Mouse (Mus musculus) CH12.LX (cell line): ENCODE measurements around the gene Hspa1l. TPM values are rescaled to one million over a fixed set of nuclear protein-coding genes. Genes with fewer than 3 reads are reported as not detected.
A peak's percentile ranks its signal among the peaks of the same experiment; 100 is the strongest.

ENCODE experiments used
- DNase-seq: peaks from one replicate; pipeline ENCODE4 v3.0.0-alpha.2; 2013; ENCODE audit errors: extremely low read depth
- H3K27ac ChIP-seq: 2 replicates; pipeline ENCODE4 v1.5.1; 2012; ENCODE audit warnings: low read depth, mild to moderate bottlenecking, control low read depth, moderate library complexity; ENCODE audit not compliant: insufficient read depth
- H3K27me3 ChIP-seq: replicated peaks from 2 replicates; pipeline ENCODE3; 2012; ENCODE audit warnings: inconsistent platforms
- H3K36me3 ChIP-seq, 2 experiments: replicated peaks in 1 of 2; 2 replicates each; pipeline versions ENCODE3 to v1.6.1; 2012; ENCODE audit warnings: inconsistent platforms in 1 of 2, low read length in 1 of 2, mild to moderate bottlenecking in 1 of 2, mixed read lengths in 1 of 2, moderate library complexity in 1 of 2; ENCODE audit not compliant: control insufficient read depth in 1 of 2, insufficient read depth in 1 of 2
- H3K4me1 ChIP-seq, 2 experiments: 2 replicates each; pipeline ENCODE4 v1.6.1; 2012; ENCODE audit warnings: inconsistent platforms in 1 of 2, moderate library complexity in 1 of 2; ENCODE audit not compliant: insufficient read depth in 2 of 2, control insufficient read depth in 1 of 2
- H3K4me2 ChIP-seq: 2 replicates; pipeline ENCODE4 v1.6.1; 2012; ENCODE audit warnings: low read depth, mild to moderate bottlenecking, control low read depth; ENCODE audit not compliant: poor library complexity, insufficient read depth, severe bottlenecking
- H3K4me3 ChIP-seq, 3 experiments: fragments of 150-350 bp in 1 of 3; sonication (generic) in 1 of 3; replicated peaks in 1 of 3; 2 replicates each; pipeline versions ENCODE3 to v1.5.1; 2011 to 2012; ENCODE audit warnings: low read depth in 2 of 3, low read length in 2 of 3, mild to moderate bottlenecking in 2 of 3, moderate library complexity in 2 of 3, control low read depth in 1 of 3, improper control_type of control experiment in 1 of 3, inconsistent platforms in 1 of 3, mixed read lengths in 1 of 3; ENCODE audit not compliant: poor library complexity in 1 of 3
- H3K79me2 ChIP-seq: replicated peaks from 2 replicates; pipeline ENCODE4 v1.6.1; 2012; ENCODE audit warnings: mild to moderate bottlenecking, moderate library complexity; ENCODE audit not compliant: control insufficient read depth, poor library complexity, insufficient read depth, severe bottlenecking; ENCODE audit errors: extremely low read depth
- H3K9ac ChIP-seq: 2 replicates; pipeline ENCODE4 v1.6.1; 2012; ENCODE audit warnings: low read depth, mild to moderate bottlenecking, control low read depth, moderate library complexity; ENCODE audit not compliant: insufficient read depth
- H3K9me3 ChIP-seq: replicated peaks from 2 replicates; pipeline ENCODE3; 2012; ENCODE audit warnings: low read length, inconsistent platforms, mixed read lengths
- BHLHE40 ChIP-seq: IDR thresholded peaks from 2 replicates; pipeline ENCODE4 v1.6.1; 2011; ENCODE audit warnings: mild to moderate bottlenecking, low read depth, low read length, improper control_type of control experiment
- CTCF ChIP-seq, 2 experiments: IDR thresholded peaks in 1 of 2; conservative IDR thresholded peaks in 1 of 2; 2 replicates each; pipeline ENCODE4 v1.5.1; 2011 to 2012; ENCODE audit warnings: low read depth in 2 of 2, low read length in 2 of 2, improper control_type of control experiment in 1 of 2, inconsistent platforms in 1 of 2, mild to moderate bottlenecking in 1 of 2, moderate library complexity in 1 of 2
- E2F4 ChIP-seq: IDR thresholded peaks from 2 replicates; pipeline ENCODE4 v1.6.1; 2011; ENCODE audit warnings: low read depth, low read length, improper control_type of control experiment; ENCODE audit not compliant: insufficient replicate concordance
- EP300 ChIP-seq: IDR thresholded peaks from 2 replicates; pipeline ENCODE4 v1.6.1; 2011; ENCODE audit warnings: low read length, improper control_type of control experiment
- ETS1 ChIP-seq: conservative IDR thresholded peaks from 2 replicates; pipeline ENCODE4 v1.6.1; 2012; ENCODE audit warnings: low read depth, mild to moderate bottlenecking, inconsistent platforms, low read length, improper control_type of control experiment, moderate library complexity
- JUN ChIP-seq: IDR thresholded peaks from 2 replicates; pipeline ENCODE4 v1.6.1; 2011; ENCODE audit warnings: low read depth, mild to moderate bottlenecking, low read length, improper control_type of control experiment, moderate library complexity; ENCODE audit not compliant: insufficient read depth
- JUND ChIP-seq: conservative IDR thresholded peaks from 2 replicates; pipeline ENCODE4 v1.6.1; 2011; ENCODE audit warnings: low read depth, low read length, improper control_type of control experiment
- KAT2A ChIP-seq: IDR thresholded peaks from 2 replicates; pipeline ENCODE4 v1.6.1; 2012; ENCODE audit warnings: low read length, improper control_type of control experiment, inconsistent platforms; ENCODE audit not compliant: insufficient replicate concordance
- MAFK ChIP-seq: IDR thresholded peaks from 2 replicates; pipeline ENCODE4 v1.6.1; 2011; ENCODE audit warnings: low read length, improper control_type of control experiment; ENCODE audit not compliant: insufficient replicate concordance
- MAX ChIP-seq: IDR thresholded peaks from 2 replicates; pipeline ENCODE4 v1.6.1; 2011; ENCODE audit warnings: low read length, improper control_type of control experiment
- MEF2A ChIP-seq: IDR thresholded peaks from 2 replicates; pipeline ENCODE4 v1.6.1; 2014; ENCODE audit warnings: low read depth, mild to moderate bottlenecking, inconsistent platforms, low read length, improper control_type of control experiment, borderline replicate concordance
- MXI1 ChIP-seq: IDR thresholded peaks from 2 replicates; pipeline ENCODE4 v1.6.1; 2011; ENCODE audit warnings: mild to moderate bottlenecking, low read depth, low read length, improper control_type of control experiment
- NELFE ChIP-seq: IDR thresholded peaks from 2 replicates; pipeline ENCODE4 v1.6.1; 2011; ENCODE audit warnings: low read depth, low read length, improper control_type of control experiment
- POLR2AphosphoS2 ChIP-seq: IDR thresholded peaks from 2 replicates; pipeline ENCODE4 v1.6.1; 2011; ENCODE audit warnings: low read depth, low read length, improper control_type of control experiment
- SMC3 ChIP-seq: IDR thresholded peaks from 2 replicates; pipeline ENCODE4 v1.6.1; 2011; ENCODE audit warnings: low read depth, low read length, improper control_type of control experiment
- TCF12 ChIP-seq: IDR thresholded peaks from 2 replicates; pipeline ENCODE4 v1.6.1; 2014; ENCODE audit warnings: low read depth, mild to moderate bottlenecking, inconsistent platforms, low read length, improper control_type of control experiment
- UBTF ChIP-seq: IDR thresholded peaks from 2 replicates; pipeline ENCODE4 v1.6.1; 2012; ENCODE audit warnings: low read depth, mild to moderate bottlenecking, inconsistent platforms, low read length, improper control_type of control experiment, moderate library complexity
- ZC3H11A ChIP-seq: IDR thresholded peaks from 2 replicates; pipeline ENCODE4 v1.6.1; 2012; ENCODE audit warnings: low read depth, mild to moderate bottlenecking, inconsistent platforms, low read length, improper control_type of control experiment
- ZNF384 ChIP-seq: IDR thresholded peaks from 2 replicates; pipeline ENCODE4 v1.6.1; 2012; ENCODE audit warnings: low read depth, low read length, improper control_type of control experiment, inconsistent platforms
- dilution Hi-C: fragments of 300-500 bp; cut with MboI; formaldehyde crosslinking; loops from 2 replicates; pipeline ENCODE4 v1.14.3; 2020; ENCODE audit warnings: low sequenced_read_pairs; ENCODE audit not compliant: extremely low pct_unique_long_range_greater_than_20kb, extremely low pct_ligation_motif_present
- in situ Hi-C: fragments of 300-500 bp; cut with MboI; formaldehyde crosslinking; loops from 3 replicates; pipeline ENCODE4 v1.14.3; 2019; ENCODE audit warnings: low sequenced_read_pairs, low pct_ligation_motif_present, low pct_unique_long_range_greater_than_20kb, mixed read lengths
- polyA plus RNA-seq: library from polyadenylated mRNA; unstranded; fragments of >175 nt; gene quantifications from 2 replicates; pipeline ENCODE4 v1.2.1, GENCODE M21; 2012; ENCODE audit warnings: low read depth; ENCODE audit not compliant: insufficient read length
- total RNA-seq, 2 experiments: library from RNA; depleted of rRNA; stranded (reverse); fragments of 300-350 nt in 1 of 2; fragments of >200 nt in 1 of 2; gene quantifications; 2 replicates each; pipeline ENCODE4 v1.2.3; 2012 to 2014

The Hspa1l gene
- total and polyA plus RNA-seq, 3 experiments, result 0.30 to 1.4 TPM; not detected in 1

DNA sequence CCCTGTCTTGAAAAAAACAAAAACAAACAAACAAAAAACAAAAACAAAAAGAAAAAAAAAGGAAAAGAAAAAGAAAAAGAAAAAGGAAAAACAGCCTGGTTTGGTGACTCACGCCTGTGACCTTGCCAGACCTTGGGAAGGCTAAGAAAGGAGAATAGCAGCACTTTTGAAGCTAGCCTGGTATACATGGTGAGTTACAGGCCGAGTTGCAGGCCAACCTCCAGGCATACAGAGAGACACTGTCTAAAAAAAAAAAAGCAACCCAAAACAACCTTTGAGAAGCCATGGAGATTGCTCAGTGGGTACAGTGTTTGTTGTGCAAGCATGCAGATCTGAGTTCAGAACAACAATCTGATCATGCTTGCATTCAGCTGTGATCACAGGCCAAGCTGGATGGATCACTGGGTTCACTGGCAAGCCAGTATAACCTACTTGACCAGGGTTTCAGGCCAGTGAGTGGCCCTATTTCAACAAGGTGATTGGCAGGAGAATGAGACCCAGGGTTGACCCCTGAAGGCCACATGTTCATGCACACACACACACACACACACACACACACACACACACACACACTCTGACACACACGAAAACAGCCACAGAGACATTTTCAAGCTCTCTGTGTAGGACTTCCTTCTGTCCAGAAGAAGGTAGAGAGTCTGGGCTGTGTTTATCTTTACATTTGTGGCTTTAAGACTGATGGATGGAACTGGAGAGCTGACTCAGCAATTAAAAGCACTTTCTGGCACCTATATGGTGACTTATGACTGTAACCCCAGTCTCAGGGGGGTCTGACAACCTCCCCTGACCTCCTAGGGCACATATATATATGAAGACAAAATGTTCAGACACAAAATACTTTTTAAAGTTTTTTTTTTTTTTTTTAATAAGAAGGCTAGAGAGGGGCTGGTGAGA is 3.3 kb downstream of the Hspa1l start:
- peak; percentile 75; the same call in 1 of the 2 replicates for TF ChIP-seq MAFK
- TF ChIP-seq UBTF, result no peak
- Histone ChIP-seq H3K27me3 (no peaks in the 10 kb centered on the region), H3K36me3 (peaks cover 2 to 22% of the 10 kb centered on the region in 2 experiments), H3K27ac (no peak overlapping the region), H3K4me1 (peaks cover 0 to 9% of the 10 kb centered on the region in 2 experiments; a peak in 2 of 4 replicates), H3K9me3 (peaks cover 2% of the 10 kb centered on the region), H3K4me2 (no peak overlapping the region), H3K4me3 (no peak overlapping the region), H3K79me2 (no peaks in the 10 kb centered on the region; the same call in 1 of the 2 replicates), H3K9ac (no peak overlapping the region)
- in situ Hi-C loops (no loop called here), dilution Hi-C loops (no loop called here)
- DNase-seq, result no peak

DNA sequence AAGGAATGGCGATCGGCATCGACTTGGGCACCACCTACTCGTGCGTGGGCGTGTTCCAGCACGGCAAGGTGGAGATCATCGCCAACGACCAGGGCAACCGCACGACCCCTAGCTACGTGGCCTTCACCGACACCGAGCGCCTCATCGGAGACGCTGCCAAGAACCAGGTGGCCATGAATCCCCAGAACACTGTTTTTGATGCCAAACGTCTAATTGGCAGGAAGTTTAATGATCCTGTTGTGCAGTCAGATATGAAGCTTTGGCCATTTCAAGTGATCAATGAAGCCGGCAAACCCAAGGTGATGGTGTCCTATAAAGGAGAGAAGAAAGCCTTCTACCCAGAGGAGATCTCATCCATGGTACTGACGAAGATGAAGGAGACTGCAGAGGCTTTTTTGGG is 4.5 kb downstream of the Hspa1l start:
- in situ Hi-C loops (no loop called here), dilution Hi-C loops (no loop called here)
- DNase-seq, result no peak

GRCm38 (mm10) chr17:34978239-34978638 is 5.7 kb downstream of the Hspa1l start:
- Histone ChIP-seq H3K36me3 (peaks cover 2 to 22% of the 10 kb centered on the region in 2 experiments), H3K4me2 (no peak overlapping the region), H3K27ac (no peak overlapping the region), H3K79me2 (peaks cover 15% of the 10 kb centered on the region), H3K27me3 (no peaks in the 10 kb centered on the region), H3K9ac (no peak overlapping the region), H3K9me3 (peaks cover 2% of the 10 kb centered on the region), H3K4me3 (no peak overlapping the region), H3K4me1 (peaks cover 2 to 9% of the 10 kb centered on the region in 2 experiments; a peak in 3 of 4 replicates)
- dilution Hi-C loops (no loop called here), in situ Hi-C loops (no loop called here)
- TF ChIP-seq ZNF384, result no peak
- no peak for TF ChIP-seq TCF12
- TF ChIP-seq KAT2A, result no peak
- no peak for TF ChIP-seq ZC3H11A
- no peak for TF ChIP-seq MEF2A
- no peak for TF ChIP-seq MAX
- TF ChIP-seq POLR2AphosphoS2, result no peak
- no peak for TF ChIP-seq E2F4
- TF ChIP-seq ETS1, result no peak
- no peak for TF ChIP-seq MXI1
- TF ChIP-seq SMC3, result no peak
- no peak for TF ChIP-seq CTCF (conservative IDR thresholded peaks at IDR 0.05 in 1 of 2, IDR thresholded peaks at IDR 0.05 in 1 of 2; ENCODE audit: low read depth in 2 of 2, low read length in 2 of 2)
- TF ChIP-seq EP300, result no peak
- TF ChIP-seq JUND, result no peak
- TF ChIP-seq BHLHE40, result no peak
- no peak for TF ChIP-seq JUN
- no peak for TF ChIP-seq NELFE
- no peak for DNase-seq

More for the DNA sequence above, 4.5 kb downstream of the Hspa1l start:
- no peaks in the 10 kb centered on the region for H3K27me3 ChIP-seq
- H3K79me2 ChIP-seq, result peaks cover 3% of the 10 kb centered on the region
- H3K36me3 ChIP-seq, result peaks cover 2 to 22% of the 10 kb centered on the region in 2 experiments
- no peak overlapping the region for H3K27ac ChIP-seq
- peaks cover 2% of the 10 kb centered on the region for H3K9me3 ChIP-seq
- H3K4me1 ChIP-seq, result peaks cover 0 to 9% of the 10 kb centered on the region in 2 experiments; a peak in 2 of 4 replicates
- no peak for TF ChIP-seq TCF12
- H3K4me3 ChIP-seq, result no peak overlapping the region
- no peak overlapping the region for H3K9ac ChIP-seq
- no peak overlapping the region for H3K4me2 ChIP-seq
